Mouse (Mus musculus): ENCODE measurements around the gene Stub1. TPM values are rescaled to one million over a fixed set of nuclear protein-coding genes. Genes with fewer than 3 reads are reported as not detected.

The Stub1 gene
- polyA plus RNA-seq, 1 experiment from 2014 or later, result 346 TPM

DNA sequence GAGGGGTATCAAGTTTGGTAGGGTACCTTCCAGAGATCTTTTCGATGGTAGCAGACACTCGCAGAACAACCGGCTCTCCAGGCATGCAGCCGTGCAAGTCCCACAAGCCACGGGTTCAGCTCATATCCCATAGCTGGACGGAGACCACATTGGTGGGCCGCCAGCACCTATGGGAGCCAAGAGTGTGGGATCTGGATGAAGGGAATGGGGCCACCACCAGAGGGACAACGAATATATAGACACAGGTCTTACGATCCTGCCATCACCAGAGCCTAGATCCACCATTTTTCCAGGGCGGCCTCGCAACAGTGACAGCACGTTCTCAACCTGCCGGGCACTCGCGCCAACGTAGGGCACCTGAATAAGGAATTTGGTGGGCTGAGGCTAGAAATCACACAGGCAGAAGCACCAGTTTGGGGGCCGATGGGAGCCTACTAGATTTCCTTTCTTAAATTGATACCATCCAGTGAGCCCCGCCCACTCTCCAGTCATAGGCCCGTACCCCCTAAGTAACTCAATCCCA, 41.8 kb downstream of the Stub1 start:
- peak overlapping the region; percentile 93 for H3K27ac ChIP-seq
- WGBS, result 26% methylated on average over 19 of the region's 19 CpGs
- H3K4me2 ChIP-seq, result peak overlapping the region; percentile 74
- H3K4me3 ChIP-seq, result peak overlapping the region; percentile 66
- ATAC-seq (ENCODE audit: insufficient number of reproducible peaks, low FRiP score, low TSS enrichment, low read depth), result no peak
- peak overlapping the region; percentile 64; the same call in 1 of the 2 replicates for H3K9ac ChIP-seq
- no peaks in the 10 kb centered on the region for H3K9me3 ChIP-seq
- H3K36me3 ChIP-seq, result peaks cover 23% of the 10 kb centered on the region
- no peaks in the 10 kb centered on the region for H3K27me3 ChIP-seq
- peaks cover 49% of the 10 kb centered on the region for H3K4me1 ChIP-seq

DNA sequence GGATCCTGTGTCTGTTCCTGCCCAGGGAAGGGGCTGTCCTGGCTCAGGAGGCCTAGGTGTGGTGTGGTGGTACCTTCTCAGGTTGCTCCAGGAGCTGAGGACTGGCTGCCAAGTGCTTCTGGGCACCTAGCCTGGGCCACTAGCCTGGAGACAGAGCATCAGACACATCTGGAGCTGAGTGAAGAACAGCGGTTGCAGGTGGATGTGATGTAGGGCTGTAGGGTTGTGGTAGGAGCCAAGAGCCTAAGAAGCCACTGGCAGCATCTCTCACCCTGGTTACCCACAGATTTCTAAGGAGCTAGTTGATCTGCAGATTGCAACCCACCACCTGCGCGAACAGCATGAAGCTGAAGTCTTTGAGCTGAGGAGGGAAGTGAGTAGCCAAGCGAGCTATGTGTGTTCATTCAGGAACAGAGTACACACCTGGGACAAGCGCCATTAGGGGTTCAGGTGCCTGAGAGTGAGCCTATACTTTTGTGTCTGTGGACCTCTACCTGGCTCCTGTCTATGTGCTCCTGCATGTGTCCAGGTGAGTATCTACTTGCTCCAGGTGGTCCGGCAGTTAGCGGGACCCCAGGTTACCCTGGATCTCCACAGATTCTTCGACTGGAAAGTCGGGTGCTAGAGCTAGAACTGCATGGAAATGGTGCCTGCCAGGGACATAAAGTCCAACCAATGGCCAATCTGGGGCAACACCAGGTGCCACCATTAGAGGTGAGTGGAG, 46.3 kb downstream of the Stub1 start:
- no peak for ATAC-seq (ENCODE audit: insufficient number of reproducible peaks, low FRiP score, low TSS enrichment, low read depth)
- WGBS, result 88% methylated on average over 9 of the region's 9 CpGs
- H3K36me3 ChIP-seq, result peaks cover 41% of the 10 kb centered on the region

DNA sequence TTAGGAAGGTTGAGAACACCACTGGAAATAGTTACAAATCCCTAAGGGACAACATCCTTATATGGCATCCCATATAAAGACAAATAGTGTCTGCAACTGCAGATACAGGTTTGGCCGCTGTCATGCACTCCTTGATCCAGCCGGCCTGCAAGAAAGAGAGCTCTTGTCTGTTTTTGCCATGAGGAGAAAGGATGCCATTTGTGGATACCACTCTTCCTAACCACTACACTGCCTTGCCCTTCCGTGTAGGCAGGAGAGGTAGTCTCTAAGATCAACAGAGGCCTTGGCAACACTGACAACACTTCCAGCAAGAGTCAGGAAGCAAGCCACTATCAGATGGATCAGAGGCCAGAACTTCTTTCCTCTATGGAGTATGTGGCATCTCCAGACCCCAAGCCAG, 46.9 kb downstream of the Stub1 start, which contains the start of gene Ccdc78:
TSS of gene Ccdc78 (plus strand) at position 301 of the 400 bp plus-strand sequence.
- H3K4me1 ChIP-seq, result peaks cover 38% of the 10 kb centered on the region
- H3K36me3 ChIP-seq, result peaks cover 48% of the 10 kb centered on the region
- peak within 1 kb of the TSS; percentile 79 for H3K4me3 ChIP-seq
- H3K27me3 ChIP-seq, result no peaks in the 10 kb centered on the region
- no peak for ATAC-seq (ENCODE audit: insufficient number of reproducible peaks, low FRiP score, low TSS enrichment, low read depth)
- peak within 1 kb of the TSS; percentile 94 for H3K27ac ChIP-seq
- peak within 1 kb of the TSS; percentile 74 for H3K4me2 ChIP-seq
- 76% methylated on average over 3 of the region's 3 CpGs for WGBS
- peak within 1 kb of the TSS; percentile 73 for H3K9ac ChIP-seq
- H3K9me3 ChIP-seq, result no peaks in the 10 kb centered on the region

More for the DNA sequence above, 46.3 kb downstream of the Stub1 start:
- Histone ChIP-seq H3K4me1 (peaks cover 43% of the 10 kb centered on the region), H3K9ac (no peak overlapping the region), H3K4me2 (no peak overlapping the region), H3K27ac (no peak overlapping the region), H3K27me3 (no peaks in the 10 kb centered on the region), H3K9me3 (no peaks in the 10 kb centered on the region), H3K4me3 (no peak overlapping the region)

DNA sequence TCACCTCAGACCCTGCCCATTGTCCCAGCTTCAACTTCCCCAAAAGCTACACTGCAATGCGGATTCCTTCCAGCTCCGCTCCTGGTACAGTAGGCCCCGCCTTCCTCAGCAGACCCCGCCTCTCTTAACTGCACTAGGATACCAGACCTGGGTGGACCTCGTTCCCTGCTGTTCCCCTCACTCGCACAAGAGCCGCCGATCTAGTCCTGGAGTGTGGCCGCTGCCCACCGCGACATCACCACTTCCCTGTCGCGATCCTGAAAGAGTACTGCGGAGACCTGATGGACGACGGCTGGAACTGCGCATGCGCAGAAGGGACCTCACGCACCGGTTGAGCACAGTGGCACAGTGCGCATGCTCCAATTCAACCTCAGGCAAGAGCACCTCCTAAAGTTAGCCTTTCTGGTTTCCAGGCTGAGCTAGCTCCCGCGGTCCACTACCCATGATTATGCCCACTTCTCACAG, 47.9 kb downstream of the Stub1 start, which contains the start of gene Haghl:
TSS of gene Haghl (minus strand) at position 393 of the 465 bp plus-strand sequence.
- ATAC-seq (ENCODE audit: insufficient number of reproducible peaks, low FRiP score, low TSS enrichment, low read depth), result peak; percentile 79
- Histone ChIP-seq H3K27me3 (no peaks in the 10 kb centered on the region), H3K9me3 (no peaks in the 10 kb centered on the region), H3K27ac (peak within 1 kb of the TSS; percentile 94), H3K4me2 (peak within 1 kb of the TSS; percentile 74), H3K4me1 (peaks cover 29% of the 10 kb centered on the region), H3K9ac (peak within 1 kb of the TSS; percentile 73), H3K4me3 (peak within 1 kb of the TSS; percentile 79), H3K36me3 (peaks cover 57% of the 10 kb centered on the region)
- under 1% methylated on average over 23 of the region's 23 CpGs for WGBS

DNA sequence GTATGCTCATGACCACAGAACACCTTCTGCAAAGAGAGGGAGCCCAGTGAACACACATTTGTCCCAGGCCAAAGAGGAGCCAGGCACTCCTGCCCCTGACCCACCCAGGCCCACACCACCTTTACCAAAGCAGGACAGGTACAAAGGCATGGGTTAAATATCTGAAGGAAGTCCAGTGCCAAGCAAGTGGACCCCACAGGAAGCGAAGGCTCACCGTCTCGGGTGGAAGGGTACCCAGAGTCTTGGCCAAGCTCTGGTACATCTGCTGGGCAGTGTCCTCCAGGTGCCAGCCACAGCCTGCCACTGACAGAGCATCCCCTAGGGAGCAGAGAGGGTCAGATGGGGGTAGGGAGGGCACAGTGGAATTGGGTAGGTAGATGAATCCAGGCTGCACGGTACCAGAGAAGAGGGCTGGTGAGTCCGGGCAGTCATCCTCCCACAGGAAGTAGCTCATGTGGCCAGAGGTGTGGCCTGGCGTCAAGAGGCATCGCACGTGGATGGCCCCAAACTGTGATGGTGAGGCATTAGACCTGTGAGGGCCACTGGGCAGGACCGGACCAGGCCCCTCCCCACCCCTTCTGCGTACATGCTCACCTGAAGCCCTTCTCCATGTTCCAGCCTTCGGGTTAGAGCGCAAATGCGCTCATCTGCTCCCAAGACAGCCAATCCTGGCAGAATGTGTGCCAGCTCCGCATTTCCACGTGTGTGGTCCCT, 49.2 kb downstream of the Stub1 start:
- H3K36me3 ChIP-seq, result peaks cover 62% of the 10 kb centered on the region
- WGBS, result 75% methylated on average over 15 of the region's 15 CpGs
- H3K27ac ChIP-seq, result no peak overlapping the region
- H3K4me2 ChIP-seq, result peak overlapping the region; percentile 74
- 0 out of 2 replicates have a peak overlapping the region, but pooled peaks have one; percentile 73 for H3K9ac ChIP-seq
- peak overlapping the region; percentile 79 for H3K4me3 ChIP-seq
- no peaks in the 10 kb centered on the region for H3K27me3 ChIP-seq
- ATAC-seq (ENCODE audit: insufficient number of reproducible peaks, low FRiP score, low TSS enrichment, low read depth), result no peak
- no peaks in the 10 kb centered on the region for H3K9me3 ChIP-seq
- H3K4me1 ChIP-seq, result peaks cover 29% of the 10 kb centered on the region

DNA sequence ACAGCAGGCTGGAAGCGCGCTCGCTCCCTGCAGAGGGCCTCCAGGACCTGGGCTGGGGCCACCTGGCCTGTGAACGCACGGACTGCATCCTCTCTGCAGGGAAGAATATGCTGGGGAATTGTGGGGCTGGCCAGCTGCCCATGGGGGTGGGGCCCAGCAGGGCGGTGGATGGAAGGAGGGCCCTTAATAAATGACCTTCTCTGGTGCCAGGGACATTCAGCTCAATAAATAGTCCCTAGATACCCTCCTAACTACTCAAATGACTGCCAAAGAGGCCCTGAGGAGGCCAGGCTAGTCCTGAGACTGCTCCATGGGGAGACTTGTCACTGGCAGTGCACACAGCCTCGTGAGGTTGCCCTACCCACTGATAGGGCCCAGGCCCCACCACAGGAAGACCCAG, 50.1 kb downstream of the Stub1 start:
- peaks cover 29% of the 10 kb centered on the region for H3K4me1 ChIP-seq
- no peak overlapping the region for H3K27ac ChIP-seq
- no peak overlapping the region for H3K9ac ChIP-seq
- no peaks in the 10 kb centered on the region for H3K27me3 ChIP-seq
- H3K36me3 ChIP-seq, result peaks cover 65% of the 10 kb centered on the region
- no peak overlapping the region for H3K4me2 ChIP-seq
- H3K9me3 ChIP-seq, result no peaks in the 10 kb centered on the region
- WGBS, result 79% methylated on average over 7 of the region's 7 CpGs
- no peak overlapping the region for H3K4me3 ChIP-seq
- ATAC-seq (ENCODE audit: insufficient number of reproducible peaks, low FRiP score, low TSS enrichment, low read depth), result no peak

DNA sequence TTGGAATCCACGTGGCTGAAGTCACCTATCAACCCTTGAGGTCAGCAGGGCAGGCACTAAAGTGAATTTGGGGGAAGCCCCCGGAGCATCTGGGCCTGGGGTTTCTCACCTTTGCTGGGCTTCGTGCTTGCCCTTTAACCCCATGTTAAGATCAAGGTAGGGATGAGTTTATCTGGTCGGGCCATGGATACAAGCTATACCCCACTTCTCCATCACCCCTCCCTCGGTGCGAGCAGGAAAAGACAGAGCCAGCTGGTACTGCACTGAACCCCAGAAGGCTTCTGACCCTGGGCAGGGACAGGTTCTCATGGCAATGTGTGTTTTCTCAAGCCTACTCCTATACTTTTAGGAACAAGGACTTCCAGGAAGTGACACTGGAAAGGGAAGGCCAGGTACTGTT, 51.9 kb downstream of the Stub1 start:
- 73% methylated on average over 6 of the region's 6 CpGs for WGBS
- ATAC-seq (ENCODE audit: insufficient number of reproducible peaks, low FRiP score, low TSS enrichment, low read depth), result no peak
- Histone ChIP-seq H3K9ac (no peak overlapping the region), H3K27ac (no peak overlapping the region), H3K27me3 (no peaks in the 10 kb centered on the region), H3K36me3 (peaks cover 70% of the 10 kb centered on the region), H3K9me3 (no peaks in the 10 kb centered on the region), H3K4me3 (no peak overlapping the region), H3K4me2 (no peak overlapping the region), H3K4me1 (peaks cover 29% of the 10 kb centered on the region)

Small RNA genes within 50 kb of the gene (microRNA-seq; reads per million reads assigned to microRNA genes)
- gene Mir3082 (not detected), gene Mir6966 (0.61 reads per million)

Other genes starting within 250 kb of the Stub1 start
- 4.8 and 6.1 TPM in 2 replicates for gene Gng13, start 116.2 kb downstream of the Stub1 start, polyA plus RNA-seq (2015; fragmentation: Nextera tagmentation; extraction: Ambion mirVana)
- 20.9 and 21.2 TPM in 2 replicates for gene Chtf18, start 106.0 kb downstream of the Stub1 start, polyA plus RNA-seq (2015; fragmentation: Nextera tagmentation; extraction: Ambion mirVana)
- gene Rpusd1, start 105.7 kb downstream of the Stub1 start, polyA plus RNA-seq (2015; fragmentation: Nextera tagmentation; extraction: Ambion mirVana), result 22.8 and 23.3 TPM in 2 replicates
- gene Mslnl, start 97.4 kb downstream of the Stub1 start, polyA plus RNA-seq (2015; fragmentation: Nextera tagmentation; extraction: Ambion mirVana), result 0.13 and 0.17 TPM in 2 replicates
- 38.4 and 40.6 TPM in 2 replicates for gene Msln, start 79.0 kb downstream of the Stub1 start, polyA plus RNA-seq (2015; fragmentation: Nextera tagmentation; extraction: Ambion mirVana)
- 26.7 and 27.2 TPM in 2 replicates for gene Narfl, start 59.6 kb downstream of the Stub1 start, polyA plus RNA-seq (2015; fragmentation: Nextera tagmentation; extraction: Ambion mirVana)
- gene Haghl, start 47.7 kb downstream of the Stub1 start, polyA plus RNA-seq (2015; fragmentation: Nextera tagmentation; extraction: Ambion mirVana), result 53.2 and 54.4 TPM in 2 replicates
- gene Ccdc78, start 46.8 kb downstream of the Stub1 start, polyA plus RNA-seq (2015; fragmentation: Nextera tagmentation; extraction: Ambion mirVana), result 0.09 and 0.14 TPM in 2 replicates
- 85.7 and 95.6 TPM in 2 replicates for gene Fam173a, start 40.5 kb downstream of the Stub1 start, polyA plus RNA-seq (2015; fragmentation: Nextera tagmentation; extraction: Ambion mirVana)
- 0.56 and 0.58 TPM in 2 replicates for gene AC134908.4, start 37.7 kb downstream of the Stub1 start, polyA plus RNA-seq (2015; fragmentation: Nextera tagmentation; extraction: Ambion mirVana)
- gene Metrn, start 36.3 kb downstream of the Stub1 start, polyA plus RNA-seq (2015; fragmentation: Nextera tagmentation; extraction: Ambion mirVana), result 39.1 and 40.0 TPM in 2 replicates
- 2.0 and 2.7 TPM in 2 replicates for gene Fbxl16, start 24.3 kb downstream of the Stub1 start, polyA plus RNA-seq (2015; fragmentation: Nextera tagmentation; extraction: Ambion mirVana)
- gene Wdr24, start 9.8 kb downstream of the Stub1 start, polyA plus RNA-seq (2015; fragmentation: Nextera tagmentation; extraction: Ambion mirVana), result 24.6 and 26.5 TPM in 2 replicates
- 47.2 and 48.9 TPM in 2 replicates for gene Jmjd8, start 4.5 kb downstream of the Stub1 start, polyA plus RNA-seq (2015; fragmentation: Nextera tagmentation; extraction: Ambion mirVana)
- 1.8 and 2.6 TPM in 2 replicates for gene Rhbdl1, start 3.9 kb upstream of the Stub1 start, polyA plus RNA-seq (2015; fragmentation: Nextera tagmentation; extraction: Ambion mirVana)
- 1.8 and 2.6 TPM in 2 replicates for gene Gm20683, start 8.4 kb upstream of the Stub1 start, polyA plus RNA-seq (2015; fragmentation: Nextera tagmentation; extraction: Ambion mirVana)
- 21.9 and 25.4 TPM in 2 replicates for gene Rhot2, start 11.4 kb upstream of the Stub1 start, polyA plus RNA-seq (2015; fragmentation: Nextera tagmentation; extraction: Ambion mirVana)
- 16.8 and 21.3 TPM in 2 replicates for gene Wdr90, start 28.1 kb upstream of the Stub1 start, polyA plus RNA-seq (2015; fragmentation: Nextera tagmentation; extraction: Ambion mirVana)
- 16.7 and 22.2 TPM in 2 replicates for gene Mcrip2, start 35.4 kb upstream of the Stub1 start, polyA plus RNA-seq (2015; fragmentation: Nextera tagmentation; extraction: Ambion mirVana)
- 45.3 and 48.0 TPM in 2 replicates for gene Mettl26, start 41.7 kb upstream of the Stub1 start, polyA plus RNA-seq (2015; fragmentation: Nextera tagmentation; extraction: Ambion mirVana)
- 0.63 and 0.65 TPM in 2 replicates for gene Wfikkn1, start 47.5 kb upstream of the Stub1 start, polyA plus RNA-seq (2015; fragmentation: Nextera tagmentation; extraction: Ambion mirVana)
- gene Rab40c, start 86.3 kb upstream of the Stub1 start, polyA plus RNA-seq (2015; fragmentation: Nextera tagmentation; extraction: Ambion mirVana), result 30.7 and 35.2 TPM in 2 replicates
- gene Pigq, start 111.5 kb upstream of the Stub1 start, polyA plus RNA-seq (2015; fragmentation: Nextera tagmentation; extraction: Ambion mirVana), result 45.7 and 47.8 TPM in 2 replicates
- gene Nhlrc4, start 111.6 kb upstream of the Stub1 start, polyA plus RNA-seq (2015; fragmentation: Nextera tagmentation; extraction: Ambion mirVana), result 0.42 TPM in 1 of 2 replicates, not detected in the other
- gene A930017K11Rik, start 119.2 kb upstream of the Stub1 start, polyA plus RNA-seq (2015; fragmentation: Nextera tagmentation; extraction: Ambion mirVana), result 0.06 and 0.14 TPM in 2 replicates
- gene Capn15, start 152.4 kb upstream of the Stub1 start, polyA plus RNA-seq (2015; fragmentation: Nextera tagmentation; extraction: Ambion mirVana), result 24.5 and 29.0 TPM in 2 replicates
- 13.1 and 16.8 TPM in 2 replicates for gene Rab11fip3, start 236.2 kb upstream of the Stub1 start, polyA plus RNA-seq (2015; fragmentation: Nextera tagmentation; extraction: Ambion mirVana)

Data from limb, embryonic 15.5 days (tissue).